Mouse (Mus musculus) frontal cortex, adult (tissue): ENCODE data around the gene Gm21969.

Experiments
- ATAC-seq: cut with Nextera tagmentation; 2 replicates; pipeline ENCODE4 v1.9.2; 2017; ENCODE audit warnings: mild to moderate bottlenecking, moderate library complexity, mixed read lengths; ENCODE audit not compliant: low TSS enrichment

The Gm21969 gene

DNA sequence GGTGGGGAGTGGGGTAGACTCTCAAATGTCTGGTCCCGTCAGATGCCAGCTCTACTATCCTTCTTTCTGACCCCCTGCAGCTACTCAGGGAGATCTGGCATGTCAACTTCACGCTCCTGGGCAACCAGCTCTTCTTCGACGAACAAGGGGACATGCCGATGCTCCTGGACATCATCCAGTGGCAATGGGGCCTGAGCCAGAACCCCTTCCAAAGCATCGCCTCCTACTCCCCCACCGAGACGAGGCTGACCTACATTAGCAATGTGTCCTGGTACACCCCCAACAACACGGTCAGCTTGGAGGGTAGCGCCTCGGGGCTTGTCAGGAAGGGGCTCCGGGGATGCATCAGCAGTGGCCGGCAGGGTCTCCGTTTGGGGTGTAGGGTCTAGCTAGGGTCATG is 58.9 kb downstream of the Gm21969 start:
- ATAC-seq = no peak

DNA sequence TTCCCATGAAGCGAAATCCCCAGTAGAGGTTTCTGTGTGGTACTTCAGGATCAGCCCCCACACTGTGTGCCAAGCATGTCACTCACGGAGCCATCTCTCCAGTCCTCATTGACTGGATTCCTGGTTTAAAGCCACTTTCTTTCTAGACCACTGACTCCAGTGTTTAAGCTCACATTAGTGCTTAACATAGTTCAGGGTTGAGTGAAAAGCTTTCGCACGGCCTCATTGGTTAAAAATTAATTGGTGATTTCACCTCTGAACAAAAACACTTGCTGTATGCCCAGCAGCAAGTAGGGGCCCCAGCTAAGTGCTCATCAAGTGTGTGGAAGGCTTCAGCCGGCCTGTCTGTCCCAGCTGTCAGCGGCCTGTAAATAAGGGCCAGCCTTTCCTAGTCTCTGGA is 64.6 kb downstream of the Gm21969 start:
- no peak for ATAC-seq

DNA sequence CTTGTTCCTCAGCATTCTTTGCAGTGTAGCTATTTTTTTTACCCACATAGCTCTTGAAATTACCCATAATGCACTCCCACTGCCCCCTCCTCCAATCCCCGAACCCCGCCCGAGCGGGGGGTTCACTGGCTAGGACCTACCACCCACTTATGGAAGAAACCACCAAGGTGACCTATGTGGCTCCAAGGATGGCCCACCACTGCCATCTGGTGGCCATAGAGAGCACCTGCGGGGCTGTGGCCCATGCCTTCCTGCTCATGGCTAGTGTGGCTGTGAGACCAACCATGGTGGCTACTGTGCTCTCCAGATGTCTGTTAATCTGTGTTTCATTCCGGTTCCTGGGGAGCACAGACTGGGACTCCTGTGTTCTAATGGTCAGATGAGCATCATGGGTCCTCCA is 66.9 kb downstream of the Gm21969 start:
- ATAC-seq = peak; percentile 62; the same call in 1 of the 2 replicates

DNA sequence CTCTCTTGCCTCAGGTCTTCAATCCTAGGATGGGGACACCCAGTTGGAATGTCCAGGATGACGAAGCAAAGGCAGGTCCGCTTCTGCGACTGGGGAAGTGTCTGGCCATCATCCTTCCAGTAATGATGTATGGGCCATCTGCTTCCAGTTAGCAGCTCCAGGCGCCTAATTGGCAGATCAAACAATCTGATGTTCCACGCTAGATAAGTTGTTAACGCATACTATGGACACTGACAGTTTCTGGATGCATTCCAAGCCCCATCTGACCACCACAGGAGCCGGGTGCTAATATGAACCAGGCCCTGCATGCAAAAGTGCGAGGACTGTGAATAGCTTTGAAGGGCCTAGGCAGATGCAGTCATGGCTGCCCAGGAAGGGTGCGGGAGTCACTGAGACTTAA is 72.7 kb downstream of the Gm21969 start:
- ATAC-seq = no peak

DNA sequence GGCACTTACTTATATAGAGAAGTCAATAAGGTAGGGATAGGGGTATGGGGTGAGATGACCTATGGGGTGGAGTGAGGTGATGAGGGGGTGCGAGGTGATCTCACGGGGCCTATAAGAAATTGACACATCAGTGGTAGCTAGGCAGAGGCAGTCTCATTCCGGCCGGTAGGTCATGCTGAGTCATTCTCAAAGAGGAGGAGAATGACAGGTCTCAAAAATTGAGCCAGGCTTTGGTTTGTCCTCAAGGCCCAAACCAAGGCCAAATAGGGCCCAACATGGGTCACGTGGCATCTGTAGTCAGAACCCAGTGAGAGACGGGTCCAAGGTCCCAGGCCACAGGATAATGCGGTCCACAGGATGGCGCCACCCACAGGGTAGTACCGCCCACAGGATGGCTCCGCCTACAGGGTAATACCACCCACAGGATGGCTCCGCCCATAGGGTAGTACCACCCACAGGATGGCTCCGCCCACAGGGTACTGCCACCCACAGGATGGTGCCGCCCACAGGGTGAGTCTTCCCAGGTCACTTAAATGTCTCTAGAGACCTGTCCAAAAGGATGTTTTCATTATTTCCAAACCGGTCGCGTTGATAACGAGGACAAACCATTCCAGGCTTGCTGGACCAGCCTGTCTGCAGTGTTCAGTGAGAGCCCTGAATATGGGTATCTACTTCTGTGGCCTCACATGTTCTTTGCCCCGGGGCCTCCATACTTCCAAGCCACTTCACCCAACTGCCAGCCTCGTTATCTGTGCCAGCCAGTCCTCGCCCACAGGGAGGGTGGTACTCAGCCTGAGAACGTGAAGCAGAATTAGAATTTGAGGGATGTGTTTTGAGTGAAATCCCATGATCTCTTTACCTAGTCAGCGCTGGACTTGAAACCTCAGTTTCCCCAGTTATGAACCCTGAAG is 81.0 kb downstream of the Gm21969 start:
- ATAC-seq = no peak

DNA sequence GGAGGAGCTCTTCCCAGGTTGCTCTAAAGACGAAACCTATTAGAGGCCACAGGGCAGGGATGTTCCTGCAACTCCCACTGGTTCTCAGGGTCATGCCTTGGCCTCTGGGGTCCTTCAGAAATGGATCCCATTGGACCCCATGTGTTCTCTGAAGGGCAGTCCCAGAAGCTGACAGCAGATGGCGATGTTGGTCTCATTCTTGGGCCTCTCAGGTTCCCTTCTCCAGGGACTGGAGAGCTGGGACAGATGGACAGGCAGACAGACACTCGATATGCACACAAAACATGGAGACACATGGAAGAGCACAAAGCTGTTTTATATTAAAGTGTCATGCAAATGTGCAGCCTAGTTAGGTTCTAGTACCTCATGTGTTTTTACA is 81.6 kb downstream of the Gm21969 start:
- no peak for ATAC-seq

DNA sequence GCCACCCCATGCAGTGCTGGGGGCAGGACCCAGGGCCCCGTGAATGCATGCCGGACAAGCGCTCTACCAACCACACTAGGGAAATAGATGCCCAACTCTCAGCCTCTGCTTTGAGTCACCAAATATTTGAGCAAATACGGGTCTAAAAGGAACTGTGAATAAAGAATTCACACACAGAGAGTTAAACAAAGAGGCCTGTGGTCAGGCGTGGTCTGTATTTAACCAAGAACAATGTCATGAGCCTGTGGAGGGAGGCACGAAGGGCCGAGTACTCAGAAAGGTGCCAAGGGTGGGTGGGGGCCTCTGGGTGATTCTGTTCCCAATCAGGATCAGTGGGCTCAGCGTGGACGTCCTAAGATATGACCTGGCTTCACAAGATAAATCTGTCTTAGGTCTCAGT is 85.1 kb downstream of the Gm21969 start:
- no peak for ATAC-seq

DNA sequence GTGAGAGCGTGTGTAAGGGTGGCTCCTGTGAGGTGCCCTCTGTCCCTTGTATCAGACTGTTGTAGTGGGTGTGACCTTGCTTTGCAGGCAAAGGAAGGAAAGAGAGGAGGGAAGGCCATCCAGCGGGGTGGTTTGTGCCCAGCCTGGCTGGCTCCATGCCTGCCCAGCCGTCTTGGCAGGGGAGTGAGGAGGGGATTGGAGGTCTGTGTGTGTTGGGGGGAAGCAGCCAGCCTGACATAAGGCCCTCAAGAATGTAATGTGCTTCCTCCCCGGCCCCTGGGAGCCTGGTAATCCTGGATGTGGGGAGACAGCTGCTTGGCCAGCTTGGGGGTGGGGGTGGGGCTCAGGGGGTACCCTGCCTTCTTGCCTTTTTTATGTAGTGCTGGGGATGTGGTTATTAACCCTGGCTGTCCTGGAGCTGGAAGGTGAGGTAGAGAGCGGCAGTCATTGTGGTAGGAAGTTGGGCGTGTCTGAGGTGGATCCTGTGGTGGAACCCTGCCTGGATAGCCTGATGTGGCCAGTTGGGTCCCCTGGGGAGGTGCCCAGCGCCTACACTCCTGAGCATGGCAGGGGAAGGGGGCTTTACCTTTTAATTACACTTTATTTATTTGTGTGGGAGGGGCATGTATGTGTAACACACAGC is 86.8 kb downstream of the Gm21969 start:
- ATAC-seq = no peak

DNA sequence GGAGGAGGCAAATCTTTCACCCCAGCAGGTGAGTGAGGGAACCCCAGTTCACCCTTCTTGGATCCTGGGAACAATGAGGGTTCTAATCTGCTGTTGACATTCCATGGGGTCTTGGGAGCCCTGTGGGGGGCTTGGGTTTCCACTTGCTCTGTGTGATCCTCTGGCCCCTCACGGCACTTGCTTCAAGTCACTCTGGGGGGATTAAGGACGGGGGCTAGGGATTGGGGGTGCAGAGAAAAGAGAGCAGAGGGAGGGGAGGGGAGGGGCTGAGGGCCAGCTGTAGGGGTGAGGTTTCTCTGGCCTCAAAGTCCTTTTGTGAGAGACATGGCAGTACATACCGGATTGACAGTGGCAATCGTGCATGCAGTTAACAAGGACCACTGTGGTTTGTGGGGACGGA is 90.3 kb downstream of the Gm21969 start:
- no peak for ATAC-seq

DNA sequence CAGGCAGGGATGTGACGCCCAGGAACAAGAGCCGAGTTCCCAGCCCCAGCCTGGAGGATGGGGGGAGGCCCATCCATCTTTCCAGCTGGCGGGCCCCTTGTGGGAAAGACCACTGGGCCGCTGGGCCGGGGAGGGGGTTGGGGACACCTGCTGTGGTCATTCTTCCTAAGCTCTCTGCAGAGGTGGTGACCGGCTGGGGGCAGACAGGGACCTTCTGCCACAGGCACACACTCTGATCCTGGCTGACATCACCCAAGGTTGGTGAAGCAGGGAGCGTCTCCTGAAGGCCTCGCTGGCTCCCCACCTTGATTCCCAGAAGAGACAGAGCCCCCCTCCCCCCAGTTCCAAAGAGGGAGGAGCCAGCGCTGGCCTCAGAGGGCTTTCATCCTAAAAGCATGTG is 94.8 kb downstream of the Gm21969 start:
- no peak for ATAC-seq

DNA sequence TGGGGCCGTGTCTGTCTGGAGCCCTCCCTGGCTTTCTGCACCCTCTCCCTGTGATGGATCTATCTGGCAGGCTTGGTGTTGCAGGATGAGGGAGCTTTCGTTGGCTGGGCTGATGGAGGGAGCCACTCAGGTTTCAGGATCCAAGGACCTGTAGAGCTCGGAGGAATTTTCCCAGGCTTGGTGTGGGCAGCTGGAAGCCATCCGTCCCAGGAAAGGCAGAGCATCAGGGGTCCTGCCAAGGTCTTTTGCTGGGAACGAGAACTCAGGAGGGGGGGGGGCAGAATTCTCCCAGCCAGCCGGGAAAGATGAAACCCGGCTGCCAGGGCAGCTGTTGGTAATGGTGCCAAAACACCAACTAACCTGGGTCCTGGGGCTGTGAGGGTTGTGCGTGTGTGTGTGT is 95.6 kb downstream of the Gm21969 start:
- ATAC-seq = no peak

DNA sequence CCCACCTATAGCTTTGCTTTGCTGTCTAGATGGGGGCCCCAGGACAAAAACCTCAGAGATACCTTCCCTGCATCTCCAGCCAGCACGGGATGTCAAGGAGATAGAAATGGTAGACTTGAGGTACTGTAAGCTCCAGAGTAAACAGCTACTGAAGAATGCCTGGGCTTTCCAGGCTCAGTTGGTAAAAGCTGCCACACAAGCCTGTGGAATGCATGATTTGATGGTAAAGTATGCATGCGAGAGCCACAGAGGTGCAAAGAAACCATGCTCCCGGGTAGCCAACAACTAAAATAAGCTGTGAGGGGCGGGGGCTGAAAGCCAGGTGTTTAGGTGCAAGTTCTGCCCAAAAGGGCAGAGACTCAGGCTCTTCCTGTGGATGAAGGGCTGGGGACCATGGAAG is 99.9 kb downstream of the Gm21969 start:
- ATAC-seq = no peak

DNA sequence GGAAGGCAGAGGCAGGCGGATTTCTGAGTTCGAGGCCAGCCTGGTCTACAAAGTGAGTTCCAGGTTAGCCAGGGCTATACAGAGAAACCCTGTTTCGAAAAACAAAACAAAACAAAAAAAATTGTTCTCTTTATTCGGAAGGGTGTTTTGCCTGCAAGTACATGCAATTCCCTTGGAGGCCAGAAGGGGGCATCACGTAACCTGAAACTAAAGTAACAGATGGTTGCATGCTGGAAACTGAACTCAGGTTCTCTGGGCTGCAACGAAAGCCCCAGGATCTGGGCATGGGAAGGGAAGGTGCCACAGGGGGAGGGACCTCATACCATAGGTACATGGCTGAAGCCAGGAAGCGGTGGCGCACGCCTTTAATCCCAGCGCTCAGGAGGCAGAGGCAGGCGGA is 100.5 kb downstream of the Gm21969 start:
- no peak for ATAC-seq

DNA sequence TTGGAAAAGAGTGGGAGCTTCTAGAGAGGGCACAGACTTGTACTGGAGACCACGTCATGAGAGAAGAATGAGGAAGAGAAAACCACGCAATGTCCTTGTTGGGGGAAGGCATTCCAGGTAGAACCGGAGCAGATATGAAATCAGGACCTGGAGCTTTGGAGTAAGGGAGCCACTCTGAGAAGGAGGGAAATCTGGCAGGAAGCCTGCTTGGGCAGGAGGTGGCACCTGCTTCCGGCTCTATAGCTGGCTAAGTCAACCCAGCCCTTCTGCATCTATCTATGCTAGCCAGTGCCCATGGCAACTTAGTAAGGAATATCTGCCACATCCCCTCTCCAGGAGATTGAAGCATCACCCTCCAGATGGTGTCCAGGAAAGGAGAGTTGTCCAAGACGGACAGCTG is 103.0 kb downstream of the Gm21969 start:
- ATAC-seq = no peak

DNA sequence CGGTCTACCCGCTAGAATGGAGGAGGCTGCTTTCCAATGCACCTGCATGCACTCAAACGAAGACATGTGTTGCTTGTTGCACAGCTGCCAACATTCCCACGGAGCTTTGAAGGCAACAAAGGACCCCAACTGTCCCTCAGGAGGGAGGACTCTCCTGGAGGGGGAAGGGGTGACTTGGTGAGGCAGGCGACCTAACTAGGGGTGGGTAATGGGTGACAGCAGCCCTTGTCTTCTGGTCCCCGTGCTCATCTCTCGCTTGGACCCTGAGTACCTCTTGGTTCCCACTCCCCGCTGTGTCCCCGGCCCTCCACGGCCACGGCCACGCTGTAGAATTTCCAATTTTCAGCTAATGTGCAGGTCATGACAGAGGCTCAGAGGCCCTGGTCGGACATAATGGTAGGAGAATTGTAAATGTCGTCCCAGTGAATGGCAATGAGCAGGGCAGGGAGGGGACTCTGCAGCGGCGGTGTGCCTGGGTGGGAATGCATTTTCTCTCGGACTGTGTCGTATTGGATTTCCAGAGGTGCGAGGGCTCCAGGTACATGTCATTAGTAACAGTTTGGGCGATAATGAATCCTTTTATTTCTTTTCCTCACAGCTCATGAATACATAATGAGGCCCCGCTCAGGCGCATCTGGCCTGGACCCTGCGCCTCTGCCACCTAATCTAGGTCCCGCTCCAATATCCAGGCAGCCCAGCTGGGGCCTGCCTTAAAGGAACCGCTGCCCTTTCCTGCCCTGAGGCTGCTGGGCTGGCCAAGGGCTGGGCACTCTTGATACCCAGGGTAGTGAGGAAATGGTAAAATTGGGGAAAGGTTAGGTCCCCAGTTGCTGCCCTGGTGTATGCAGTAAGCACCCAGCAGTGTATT is 107.7 kb downstream of the Gm21969 start:
- ATAC-seq = no peak
